Mouse (Mus musculus) brown adipose tissue, adult 24 weeks (tissue): ENCODE measurements at regions not wholly inside any gene's neighbourhood (a gene's known extent, or its start where the extent isn't known, plus 50 kb on each side); places are given as distances from the start of the nearest gene placed in this dataset.

Experiments
- H3K27ac ChIP-seq: fragments of 200-500 bp; replicated peaks from 2 replicates; pipeline ENCODE4 v1.5.1; 2012; ENCODE audit warnings: low read depth, mild to moderate bottlenecking, low read length
- H3K4me1 ChIP-seq: fragments of 200-500 bp; 2 replicates; pipeline ENCODE4 v1.6.1; 2012; ENCODE audit warnings: low read length, mixed read lengths; ENCODE audit not compliant: control insufficient read depth, insufficient read depth, insufficient read length
- H3K4me3 ChIP-seq: fragments of 200-500 bp; 2 replicates; pipeline ENCODE4 v1.5.1; 2012; ENCODE audit warnings: low read depth, mild to moderate bottlenecking, low read length, moderate library complexity; ENCODE audit not compliant: insufficient read depth

DNA sequence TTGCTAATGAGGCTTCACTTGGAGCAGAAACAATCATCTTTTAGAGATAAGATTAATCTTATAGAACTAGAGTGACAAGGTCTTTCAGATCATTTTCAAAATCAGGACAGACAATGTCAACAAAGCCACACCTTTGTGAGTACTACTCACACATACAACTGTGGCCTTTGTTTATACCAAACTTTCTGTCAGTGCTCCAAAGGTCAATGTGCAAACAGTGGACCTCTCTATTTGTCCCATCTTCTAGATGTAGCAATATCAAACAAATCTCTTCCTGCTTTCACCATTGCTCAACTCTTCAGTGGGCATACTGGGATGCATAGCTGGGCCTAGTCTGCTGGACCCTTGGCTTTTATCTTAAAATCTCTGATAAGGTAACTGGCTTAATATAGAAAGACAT lies 300.9 kb upstream of the Egfl6 start:
- Histone ChIP-seq H3K27ac (no peak overlapping the region), H3K4me3 (no peak overlapping the region), H3K4me1 (no peaks in the 10 kb centered on the region)

DNA sequence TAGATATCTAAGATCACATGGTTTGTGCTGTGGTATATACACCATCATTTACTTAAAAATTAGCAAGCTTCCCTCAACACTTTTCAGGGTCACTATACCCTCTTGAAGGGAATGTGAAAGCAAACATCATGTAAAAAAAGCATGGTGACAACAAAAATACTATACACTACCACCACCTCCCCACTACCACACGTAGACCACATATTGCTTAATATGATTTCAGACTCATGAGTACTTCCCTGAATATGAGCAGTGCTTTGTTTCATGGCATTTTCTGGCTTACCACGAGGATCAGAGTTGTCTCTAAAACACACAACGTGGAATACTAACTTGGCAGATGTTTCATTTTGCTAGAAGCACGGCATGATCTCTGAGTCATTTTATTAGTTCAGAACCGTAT lies 284.0 kb upstream of the Egfl6 start:
- Histone ChIP-seq H3K4me1 (no peaks in the 10 kb centered on the region), H3K4me3 (no peak overlapping the region)

DNA sequence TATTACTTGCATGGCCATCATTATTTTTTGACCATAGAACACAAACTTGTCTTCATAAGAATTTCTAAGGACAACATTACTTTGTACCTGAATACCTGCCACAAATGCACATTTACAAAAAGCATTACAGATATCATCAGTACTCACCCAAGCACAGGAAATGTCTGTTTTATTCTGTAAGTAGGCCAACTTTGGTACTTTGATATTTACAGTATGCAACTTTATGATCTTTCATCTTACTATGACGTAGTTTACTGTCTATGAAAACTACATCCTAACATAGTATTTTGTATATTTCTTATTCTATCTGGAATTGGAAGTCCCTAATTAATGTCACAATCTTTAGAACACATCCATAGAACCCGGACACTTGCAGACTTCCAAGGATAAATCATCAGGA lies 282.2 kb upstream of the Egfl6 start:
- no peaks in the 10 kb centered on the region for H3K4me1 ChIP-seq
- H3K27ac ChIP-seq: no peak overlapping the region
- H3K4me3 ChIP-seq: no peak overlapping the region

More for the DNA sequence above, 284.0 kb upstream of the Egfl6 start:
- H3K27ac ChIP-seq: no peak overlapping the region
